Mouse (Mus musculus) embryonic facial prominence, embryonic 11.5 days (tissue): Measurements from ENCODE around the gene Acox3. TPM values are rescaled to one million over a fixed set of nuclear protein-coding genes. Genes with fewer than 3 reads are reported as not detected.
"Not testable (repeated sequence)": the region's sequence is repeated elsewhere in the genome, so short reads cannot be mapped to it uniquely, and the experiment has no call there.

Experiments used
- ATAC-seq: fragments of 200-750 bp; cut with Nextera tagmentation; replicated peaks from 2 replicates; pipeline ENCODE4 v1.8.0; 2017; ENCODE audit warnings: low read depth; ENCODE audit not compliant: insufficient number of reproducible peaks, low FRiP score, low TSS enrichment
- DNase-seq: peaks from one replicate; pipeline ENCODE4 v3.0.0-alpha.2; 2015; ENCODE audit warnings: low spot score
- H3K27ac ChIP-seq: fragments of 300-500 bp; sonication (generic); replicated peaks from 2 replicates; pipeline ENCODE4 v1.5.1; 2014; ENCODE audit warnings: mild to moderate bottlenecking, low read depth, low read length, control low read depth
- H3K27me3 ChIP-seq: fragments of 300-500 bp; sonication (generic); 2 replicates; pipeline ENCODE4 v1.6.1; 2014; ENCODE audit warnings: mild to moderate bottlenecking, low read length, moderate library complexity, mixed read lengths; ENCODE audit not compliant: control insufficient read depth, insufficient read depth
- H3K36me3 ChIP-seq: fragments of 300-500 bp; sonication (generic); replicated peaks from 2 replicates; pipeline ENCODE4 v1.6.1; 2014; ENCODE audit warnings: low read depth, mild to moderate bottlenecking, low read length, moderate library complexity, mixed read lengths; ENCODE audit not compliant: control insufficient read depth, insufficient read depth
- H3K4me1 ChIP-seq: fragments of 300-500 bp; sonication (generic); 2 replicates; pipeline ENCODE4 v1.6.1; 2014; ENCODE audit warnings: low read length, mixed read lengths; ENCODE audit not compliant: control insufficient read depth, insufficient read depth
- H3K4me2 ChIP-seq: fragments of 300-500 bp; sonication (generic); 2 replicates; pipeline ENCODE4 v1.6.1; 2014; ENCODE audit warnings: low read depth, mild to moderate bottlenecking, control low read depth, low read length, moderate library complexity
- H3K4me3 ChIP-seq: fragments of 300-500 bp; sonication (generic); 2 replicates; pipeline ENCODE4 v1.5.1; 2014; ENCODE audit warnings: low read depth, low read length, control low read depth
- H3K9ac ChIP-seq: fragments of 300-500 bp; sonication (generic); replicated peaks from 2 replicates; pipeline ENCODE4 v1.6.1; 2014; ENCODE audit warnings: mild to moderate bottlenecking, control low read depth, low read length
- H3K9me3 ChIP-seq: fragments of 300-500 bp; sonication (generic); replicated peaks from 2 replicates; pipeline ENCODE4 v1.6.1; 2016; ENCODE audit warnings: mild to moderate bottlenecking, low read length, inconsistent platforms, mixed read lengths; ENCODE audit not compliant: control insufficient read depth
- WGBS: fragments of 180-500 bp; shearing (Covaris S2); extraction: QIAGEN DNeasy Blood & Tissue Kit; methylation state at CpG from one replicate; pipeline ENCODE4 v1.1.7; 2014; 5-methylcytosine and 5-hydroxymethylcytosine counted together
- polyA plus RNA-seq: library from polyadenylated mRNA; unstranded; fragments of >200 nt; fragmentation: Nextera tagmentation; extraction: Ambion mirVana; gene quantifications from 2 replicates; pipeline ENCODE4 v1.2.1, GENCODE M21; 2014

Gene Acox3
- polyA plus RNA-seq, 1 experiment from 2014 or later = 10.9 TPM

GRCm38 (mm10) chr5:35580156-35580922 lies 2.5 kb upstream of the Acox3 start:
- Histone ChIP-seq H3K36me3 (no peaks in the 10 kb centered on the region), H3K9ac (no peak overlapping the region), H3K4me1 (no peaks in the 10 kb centered on the region), H3K4me2 (no peak overlapping the region), H3K27ac (no peak overlapping the region), H3K4me3 (no peak overlapping the region), H3K9me3 (no peaks in the 10 kb centered on the region), H3K27me3 (no peaks in the 10 kb centered on the region)
- DNase-seq = no peak
- ATAC-seq = no peak
- WGBS = 49% methylated on average over 3 of the region's 3 CpGs

- Histone ChIP-seq H3K4me2 (peak overlapping the region; percentile 54), H3K27me3 (no peaks in the 10 kb centered on the region), H3K27ac (no peak overlapping the region), H3K4me1 (no peaks in the 10 kb centered on the region), H3K36me3 (no peaks in the 10 kb centered on the region), H3K4me3 (peak overlapping the region; percentile 58), H3K9ac (peak overlapping the region; percentile 65), H3K9me3 (no peaks in the 10 kb centered on the region)
- WGBS = 7% methylated on average over 17 of the region's 17 CpGs
- DNase-seq = no peak
- ATAC-seq = no peak; the same call in 1 of the 2 replicates
These were observed 462 bp downstream of the Acox3 start for GRCm38 (mm10) chr5:35583221-35583783.

GRCm38 (mm10) chr5:35584259-35584658 lies 1.4 kb downstream of the Acox3 start:
- H3K27me3 ChIP-seq, H3K4me2 ChIP-seq, DNase-seq: not testable (repeated sequence)

DNA sequence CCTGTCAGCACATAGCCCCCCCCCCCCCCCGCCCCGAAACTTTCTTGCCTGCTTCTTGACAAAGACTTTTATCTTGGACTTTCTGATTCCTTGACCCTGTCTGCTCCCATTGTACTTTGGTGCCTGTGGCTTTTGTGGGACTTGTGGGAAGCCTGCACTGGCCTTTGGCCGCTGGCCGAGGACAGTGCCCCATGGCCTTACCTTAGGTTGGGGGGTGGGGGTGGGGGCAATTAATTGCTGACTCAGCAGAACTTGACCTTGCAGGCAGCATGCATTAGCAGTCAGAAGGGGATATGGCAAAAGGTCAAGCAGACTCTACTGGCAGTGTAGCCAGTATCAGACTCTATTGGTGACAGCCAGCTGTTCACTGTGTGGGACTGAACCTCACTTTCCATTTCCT lies 8.7 kb downstream of the Acox3 start:
- DNase-seq (no peak), ATAC-seq (no peak)
- no peak overlapping the region for H3K4me3 ChIP-seq
- no peak overlapping the region for H3K4me2 ChIP-seq
- peaks cover 11% of the 10 kb centered on the region for H3K36me3 ChIP-seq
- no peak overlapping the region for H3K27ac ChIP-seq
- no peak overlapping the region for H3K9ac ChIP-seq
- H3K9me3 ChIP-seq = no peaks in the 10 kb centered on the region
- no peaks in the 10 kb centered on the region for H3K27me3 ChIP-seq
- H3K4me1 ChIP-seq = no peaks in the 10 kb centered on the region; the same call in 1 of the 2 replicates
- 78% methylated on average over 3 of the region's 4 CpGs for WGBS

More at GRCm38 (mm10) chr5:35584259-35584658, 1.4 kb downstream of the Acox3 start:
- H3K9me3 ChIP-seq, H3K4me3 ChIP-seq, H3K36me3 ChIP-seq, H3K9ac ChIP-seq, H3K27ac ChIP-seq, ATAC-seq, H3K4me1 ChIP-seq: not testable (repeated sequence)
- WGBS = 90% methylated on average over 2 of the region's 2 CpGs

GRCm38 (mm10) chr5:35592081-35592736 lies 9.4 kb downstream of the Acox3 start:
- DNase-seq (no peak), ATAC-seq (no peak)
- WGBS = 80% methylated on average over 21 of the region's 21 CpGs
- H3K4me3 ChIP-seq = no peak overlapping the region
- H3K27me3 ChIP-seq = no peaks in the 10 kb centered on the region
- no peak overlapping the region for H3K4me2 ChIP-seq
- H3K9me3 ChIP-seq = no peaks in the 10 kb centered on the region
- H3K9ac ChIP-seq = no peak overlapping the region
- peaks cover 11% of the 10 kb centered on the region for H3K36me3 ChIP-seq
- H3K4me1 ChIP-seq = no peaks in the 10 kb centered on the region; the same call in 1 of the 2 replicates
- no peak overlapping the region for H3K27ac ChIP-seq

GRCm38 (mm10) chr5:35592824-35593223 lies 10.0 kb downstream of the Acox3 start:
- 56% methylated on average over 4 of the region's 4 CpGs for WGBS
- Histone ChIP-seq H3K4me2 (no peak overlapping the region), H3K27ac (no peak overlapping the region), H3K9ac (no peak overlapping the region), H3K4me3 (no peak overlapping the region), H3K9me3 (no peaks in the 10 kb centered on the region), H3K27me3 (no peaks in the 10 kb centered on the region), H3K36me3 (peaks cover 11% of the 10 kb centered on the region), H3K4me1 (no peaks in the 10 kb centered on the region; the same call in 1 of the 2 replicates)
- ATAC-seq (no peak), DNase-seq (no peak)

GRCm38 (mm10) chr5:35593272-35593671 lies 10.4 kb downstream of the Acox3 start:
- DNase-seq (no peak), ATAC-seq (no peak)
- no peaks in the 10 kb centered on the region for H3K27me3 ChIP-seq
- H3K27ac ChIP-seq = no peak overlapping the region
- WGBS = 74% methylated on average over 6 of the region's 6 CpGs
- peaks cover 11% of the 10 kb centered on the region for H3K36me3 ChIP-seq
- no peak overlapping the region for H3K9ac ChIP-seq
- H3K4me2 ChIP-seq = no peak overlapping the region
- no peak overlapping the region for H3K4me3 ChIP-seq
- no peaks in the 10 kb centered on the region for H3K9me3 ChIP-seq
- H3K4me1 ChIP-seq = no peaks in the 10 kb centered on the region; the same call in 1 of the 2 replicates

DNA sequence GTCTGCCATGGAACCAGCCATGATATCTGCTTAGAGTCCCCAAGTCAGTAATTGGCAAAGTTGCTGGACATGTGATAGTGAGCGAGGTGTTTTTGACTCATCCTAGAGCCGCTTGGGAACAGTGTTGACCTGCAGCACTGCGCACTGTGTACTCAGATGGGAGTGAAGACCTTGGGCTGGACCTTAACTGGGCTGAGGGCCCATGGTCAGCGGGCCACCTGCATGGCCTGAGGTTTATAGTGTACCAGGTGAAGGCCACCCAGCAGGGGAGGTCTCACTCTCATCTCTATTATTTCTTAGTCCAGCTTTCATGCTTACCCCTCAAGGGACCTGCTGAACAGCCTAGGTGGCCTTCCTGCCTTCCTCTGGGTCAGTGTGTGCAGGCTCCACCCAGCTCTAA lies 11.9 kb downstream of the Acox3 start:
- H3K27me3 ChIP-seq = no peaks in the 10 kb centered on the region
- WGBS = 91% methylated on average over 4 of the region's 4 CpGs
- no peak for ATAC-seq

More for the DNA sequence above, 11.9 kb downstream of the Acox3 start:
- Histone ChIP-seq H3K4me2 (no peak overlapping the region), H3K9me3 (no peaks in the 10 kb centered on the region), H3K36me3 (peaks cover 9% of the 10 kb centered on the region), H3K4me3 (no peak overlapping the region), H3K4me1 (no peaks in the 10 kb centered on the region; the same call in 1 of the 2 replicates), H3K27ac (no peak overlapping the region), H3K9ac (no peak overlapping the region)
- DNase-seq = no peak
